Mouse (Mus musculus): ENCODE results near the gene Tmem9b. TPM values are rescaled to one million over a fixed set of nuclear protein-coding genes. Genes with fewer than 3 reads are reported as not detected.

The Tmem9b gene
- polyA plus RNA-seq, 1 experiment from 2014 or later: 55.4 TPM

DNA sequence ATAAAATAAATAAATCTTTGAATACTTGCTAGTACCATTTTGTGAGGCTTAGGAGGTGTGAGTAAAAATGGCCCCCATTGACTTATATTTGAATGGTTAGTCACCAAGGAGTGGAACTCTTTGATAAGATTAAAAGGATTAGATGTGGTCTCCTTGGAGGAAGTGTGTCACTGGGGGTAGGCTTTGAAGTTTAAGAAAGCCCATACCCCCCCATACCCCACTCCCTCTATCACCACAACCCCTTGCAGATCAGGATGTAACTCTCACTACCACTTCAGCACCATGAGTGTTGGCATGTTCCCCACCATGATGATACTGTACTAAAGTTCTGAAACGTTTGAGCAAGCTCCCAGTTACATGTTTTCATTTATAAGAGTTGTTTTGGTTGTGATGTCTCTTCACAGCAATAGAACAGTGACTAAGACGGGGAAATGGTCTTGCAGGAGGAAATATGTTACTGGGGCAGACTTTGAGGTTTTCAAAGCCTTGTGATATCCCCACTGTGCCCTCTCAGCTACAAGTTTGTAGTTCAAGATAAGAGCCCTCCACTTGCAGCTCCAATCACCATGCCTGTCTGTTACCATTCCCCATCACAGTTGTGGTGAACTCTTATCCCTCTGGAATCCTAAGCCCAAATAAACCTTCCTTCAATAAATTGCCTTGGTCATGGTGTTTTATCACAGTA lies 16.2 kb upstream of the Tmem9b start:
- H3K4me3 ChIP-seq (replicated peaks): no peak overlapping the region

GRCm38 (mm10) chr7:109767575-109768350 lies 15.1 kb upstream of the Tmem9b start:
- H3K4me3 ChIP-seq (replicated peaks): no peak overlapping the region
- no peaks in the 10 kb centered on the region for H3K9me3 ChIP-seq (replicated peaks)
- H3K27me3 ChIP-seq: no peaks in the 10 kb centered on the region
- no peak for ATAC-seq (replicated peaks; ENCODE audit: low FRiP score)
- H3K9ac ChIP-seq: no peak overlapping the region
- H3K4me2 ChIP-seq: no peak overlapping the region
- no peaks in the 10 kb centered on the region for H3K36me3 ChIP-seq
- H3K4me1 ChIP-seq: no peaks in the 10 kb centered on the region
- H3K27ac ChIP-seq: no peak overlapping the region
- 82% methylated on average over 7 of the region's 7 CpGs for WGBS

More for the DNA sequence above, 16.2 kb upstream of the Tmem9b start:
- Histone ChIP-seq H3K36me3 (no peaks in the 10 kb centered on the region), H3K9ac (no peak overlapping the region), H3K27me3 (no peaks in the 10 kb centered on the region), H3K4me1 (no peaks in the 10 kb centered on the region), H3K4me2 (no peak overlapping the region), H3K9me3 (replicated peaks) (no peaks in the 10 kb centered on the region), H3K27ac (no peak overlapping the region)
- 52% methylated on average over 2 of the region's 2 CpGs for WGBS
- no peak for ATAC-seq (replicated peaks; ENCODE audit: low FRiP score)

DNA sequence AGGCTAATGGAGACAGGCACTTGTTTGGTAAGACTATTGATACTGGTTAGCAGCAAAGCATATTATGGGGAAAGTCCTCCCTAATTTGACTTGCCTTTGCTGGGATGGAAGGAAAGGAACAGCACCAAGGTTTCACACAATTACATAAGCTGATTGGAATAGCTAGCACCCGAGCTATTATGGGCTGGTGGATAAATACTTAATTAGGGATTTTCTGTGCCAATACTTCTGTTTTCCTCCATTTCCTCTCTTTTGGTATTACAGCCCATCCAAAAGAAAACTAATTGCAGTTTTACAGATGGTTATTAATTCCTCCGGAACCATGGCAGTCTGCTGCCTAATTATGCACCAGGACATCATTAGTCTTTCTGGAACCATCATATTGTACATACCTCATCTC lies 11.3 kb upstream of the Tmem9b start:
- H3K27me3 ChIP-seq: no peaks in the 10 kb centered on the region
- no peaks in the 10 kb centered on the region for H3K9me3 ChIP-seq (replicated peaks)
- H3K4me3 ChIP-seq (replicated peaks): no peak overlapping the region
- no peaks in the 10 kb centered on the region for H3K4me1 ChIP-seq
- 78% methylated on average over 2 of the region's 2 CpGs for WGBS
- ATAC-seq (replicated peaks; ENCODE audit: low FRiP score): no peak
- H3K9ac ChIP-seq: no peak overlapping the region
- H3K27ac ChIP-seq: no peak overlapping the region
- no peak overlapping the region for H3K4me2 ChIP-seq
- no peaks in the 10 kb centered on the region for H3K36me3 ChIP-seq

- H3K27ac ChIP-seq: no peak overlapping the region
- H3K36me3 ChIP-seq: no peaks in the 10 kb centered on the region
- no peak overlapping the region for H3K9ac ChIP-seq
- H3K9me3 ChIP-seq (replicated peaks): no peaks in the 10 kb centered on the region
- ATAC-seq (replicated peaks; ENCODE audit: low FRiP score): no peak
- no peak overlapping the region for H3K4me2 ChIP-seq
- 82% methylated on average over 3 of the region's 3 CpGs for WGBS
- peaks cover 17% of the 10 kb centered on the region for H3K4me1 ChIP-seq
- no peaks in the 10 kb centered on the region for H3K27me3 ChIP-seq
- no peak overlapping the region for H3K4me3 ChIP-seq (replicated peaks)
Measured at GRCm38 (mm10) chr7:109756291-109756690, 3.6 kb upstream of the Tmem9b start.

GRCm38 (mm10) chr7:109754034-109754433 lies 1.4 kb upstream of the Tmem9b start:
- Histone ChIP-seq H3K9ac (no peak overlapping the region), H3K36me3 (no peaks in the 10 kb centered on the region), H3K4me3 (replicated peaks) (no peak overlapping the region), H3K4me2 (no peak overlapping the region), H3K27ac (no peak overlapping the region), H3K9me3 (replicated peaks) (no peaks in the 10 kb centered on the region), H3K27me3 (no peaks in the 10 kb centered on the region), H3K4me1 (peaks cover 18% of the 10 kb centered on the region)
- 89% methylated on average over 8 of the region's 8 CpGs for WGBS
- ATAC-seq (replicated peaks; ENCODE audit: low FRiP score): no peak

DNA sequence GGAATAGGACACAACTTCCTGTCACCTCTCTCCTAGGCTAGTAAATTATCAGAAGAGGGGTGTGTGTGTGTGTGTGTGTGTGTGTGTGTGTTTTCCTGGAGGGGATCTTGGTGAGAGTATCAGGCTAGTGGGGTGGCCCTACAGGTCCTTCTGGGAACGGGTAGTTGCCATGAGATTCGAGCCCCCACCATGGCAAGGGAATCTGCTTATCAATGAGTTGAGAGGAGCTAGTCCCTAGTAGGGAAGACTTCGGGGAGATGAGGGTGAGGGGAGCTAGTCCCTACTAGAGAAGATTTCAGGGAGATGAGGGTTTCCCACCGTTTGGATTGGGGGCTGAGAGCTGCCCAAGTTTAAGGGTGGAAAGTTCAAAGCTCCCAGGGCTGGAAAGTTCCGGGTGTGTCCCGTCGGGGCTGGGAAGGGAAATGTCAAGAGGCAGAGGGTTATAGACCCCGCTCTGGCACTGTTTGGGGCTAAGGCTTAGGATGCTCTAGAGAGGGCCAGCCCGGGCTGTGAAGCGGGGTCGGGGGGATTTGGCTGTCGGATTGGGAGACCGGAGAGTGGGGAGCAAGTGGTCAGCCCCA lies 1.2 kb downstream of the Tmem9b start:
- peaks cover 18% of the 10 kb centered on the region for H3K4me1 ChIP-seq
- 0 out of 2 replicates have a peak, but pooled peaks have one; percentile 7 for ATAC-seq (replicated peaks; ENCODE audit: low FRiP score)
- no peaks in the 10 kb centered on the region for H3K9me3 ChIP-seq (replicated peaks)
- H3K27ac ChIP-seq: peak overlapping the region; percentile 78
- peak overlapping the region; percentile 71 for H3K9ac ChIP-seq
- 0 out of 2 replicates have a peak, but pooled peaks cover 3% of the 10 kb centered on the region for H3K36me3 ChIP-seq
- H3K4me2 ChIP-seq: peak overlapping the region; percentile 79
- peak overlapping the region; percentile 68 for H3K4me3 ChIP-seq (replicated peaks)
- H3K27me3 ChIP-seq: no peaks in the 10 kb centered on the region
- WGBS: 5% methylated on average over 13 of the region's 13 CpGs

- H3K27me3 ChIP-seq: no peaks in the 10 kb centered on the region
- H3K9me3 ChIP-seq (replicated peaks): no peaks in the 10 kb centered on the region
- no peak overlapping the region for H3K4me2 ChIP-seq
- 50% methylated on average over 1 of the region's 1 CpGs for WGBS
- no peak overlapping the region for H3K9ac ChIP-seq
- ATAC-seq (replicated peaks; ENCODE audit: low FRiP score): no peak
- H3K27ac ChIP-seq: no peak overlapping the region
- peaks cover 29% of the 10 kb centered on the region for H3K36me3 ChIP-seq
- no peak overlapping the region for H3K4me3 ChIP-seq (replicated peaks)
- H3K4me1 ChIP-seq: peaks cover 10% of the 10 kb centered on the region
Measured at GRCm38 (mm10) chr7:109747747-109748146, 4.9 kb downstream of the Tmem9b start.

DNA sequence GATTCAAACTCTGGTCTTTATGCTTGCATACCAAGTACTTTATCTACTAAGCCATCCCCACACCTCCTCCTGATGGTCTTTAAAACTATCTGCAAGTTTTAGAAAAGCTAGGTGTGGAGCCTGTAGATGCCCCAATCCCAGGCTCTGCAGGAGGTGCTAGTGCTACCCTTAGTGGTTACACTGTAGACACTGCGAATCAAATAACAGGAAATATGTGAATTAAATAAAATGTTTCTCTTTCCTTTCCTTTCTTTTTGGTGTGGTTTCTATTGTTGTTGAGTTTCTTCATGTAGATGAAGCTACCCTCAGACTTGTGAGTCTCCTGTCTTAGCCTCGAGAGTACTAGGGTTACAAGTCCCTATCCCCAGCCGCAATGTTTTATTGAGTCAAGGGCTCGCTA lies 11.0 kb downstream of the Tmem9b start:
- no peak for ATAC-seq (replicated peaks; ENCODE audit: low FRiP score)
- H3K9ac ChIP-seq: no peak overlapping the region
- WGBS: 84% methylated on average over 4 of the region's 4 CpGs
- no peak overlapping the region for H3K4me2 ChIP-seq
- H3K27ac ChIP-seq: no peak overlapping the region
- no peaks in the 10 kb centered on the region for H3K4me1 ChIP-seq
- H3K4me3 ChIP-seq (replicated peaks): no peak overlapping the region
- no peaks in the 10 kb centered on the region for H3K27me3 ChIP-seq
- H3K9me3 ChIP-seq (replicated peaks): no peaks in the 10 kb centered on the region
- H3K36me3 ChIP-seq: peaks cover 50% of the 10 kb centered on the region

DNA sequence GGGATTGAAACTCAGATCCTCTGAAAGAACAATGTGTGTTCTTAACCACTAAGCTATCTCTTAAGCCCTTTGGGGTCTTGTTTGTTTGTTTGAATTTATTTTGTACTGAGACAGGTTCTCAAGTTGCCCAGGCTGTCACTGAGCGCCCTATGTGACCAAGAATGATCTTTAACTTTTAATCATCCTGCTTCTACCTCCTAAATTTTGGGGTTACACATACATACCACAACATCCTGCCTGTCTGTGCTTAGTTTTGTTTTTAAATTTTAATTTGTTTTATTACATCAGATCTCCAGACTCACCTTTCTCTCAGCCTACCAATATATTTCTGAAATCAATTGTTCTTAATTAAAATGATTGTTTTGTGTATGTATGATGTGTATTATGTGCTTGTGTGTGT lies 11.6 kb downstream of the Tmem9b start:
- no peak overlapping the region for H3K4me2 ChIP-seq
- H3K27ac ChIP-seq: no peak overlapping the region
- no peak overlapping the region for H3K4me3 ChIP-seq (replicated peaks)
- no peak for ATAC-seq (replicated peaks; ENCODE audit: low FRiP score)
- H3K27me3 ChIP-seq: no peaks in the 10 kb centered on the region
- H3K4me1 ChIP-seq: no peaks in the 10 kb centered on the region
- WGBS: 84% methylated on average over 1 of the region's 1 CpGs
- no peaks in the 10 kb centered on the region for H3K9me3 ChIP-seq (replicated peaks)
- no peak overlapping the region for H3K9ac ChIP-seq
- peaks cover 49% of the 10 kb centered on the region for H3K36me3 ChIP-seq

DNA sequence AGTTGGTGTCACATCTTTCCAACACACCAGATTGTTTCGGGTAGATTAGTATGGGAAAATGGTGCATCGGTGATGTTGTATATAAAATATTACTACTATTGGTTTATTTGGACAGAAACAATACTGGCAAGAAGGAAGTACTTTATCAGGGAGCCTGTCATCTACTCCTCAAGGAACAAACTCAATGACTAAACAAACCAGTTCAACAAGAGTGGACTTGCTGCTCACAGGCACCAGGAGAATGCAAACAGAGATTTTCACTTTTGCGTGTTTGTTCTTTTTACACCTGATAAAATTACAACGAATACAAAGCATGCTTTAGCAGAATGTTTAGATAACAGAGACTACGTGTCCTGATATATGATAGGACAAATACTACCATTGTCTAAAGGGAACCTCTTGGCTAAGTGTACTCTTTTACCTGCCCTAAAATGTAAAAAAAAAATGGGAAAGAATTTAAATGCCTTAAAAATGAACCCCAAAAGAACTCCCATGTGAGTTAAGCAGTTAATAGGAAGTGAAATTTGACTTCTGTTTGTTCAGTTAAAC lies 12.8 kb downstream of the Tmem9b start:
- H3K27me3 ChIP-seq: no peaks in the 10 kb centered on the region
- H3K4me3 ChIP-seq (replicated peaks): no peak overlapping the region
- H3K27ac ChIP-seq: no peak overlapping the region
- no peak overlapping the region for H3K4me2 ChIP-seq
- ATAC-seq (replicated peaks; ENCODE audit: low FRiP score): no peak
- H3K4me1 ChIP-seq: no peaks in the 10 kb centered on the region
- H3K36me3 ChIP-seq: peaks cover 41% of the 10 kb centered on the region
- no peak overlapping the region for H3K9ac ChIP-seq
- H3K9me3 ChIP-seq (replicated peaks): no peaks in the 10 kb centered on the region
- 68% methylated on average over 5 of the region's 5 CpGs for WGBS

DNA sequence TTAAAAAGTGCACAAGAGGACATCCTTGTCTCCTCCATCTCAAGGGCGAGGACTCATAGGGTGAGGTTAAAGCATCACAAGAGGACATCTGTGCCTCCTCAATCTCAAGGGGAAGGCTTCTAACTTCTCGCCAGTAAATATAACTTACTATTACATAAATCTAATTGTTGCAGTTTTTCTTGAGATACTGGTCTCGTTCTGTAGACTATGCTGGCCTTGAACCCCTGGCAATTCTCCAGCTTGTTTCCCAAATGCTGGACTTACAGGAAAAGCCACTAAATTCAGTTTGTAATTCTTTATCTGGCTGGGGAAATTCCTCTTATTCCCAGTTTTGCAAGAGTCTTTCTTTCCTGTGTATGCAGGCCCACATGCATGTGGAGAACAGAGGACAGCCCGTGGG lies 17.9 kb downstream of the Tmem9b start:
- Histone ChIP-seq H3K27ac (no peak overlapping the region), H3K9ac (no peak overlapping the region), H3K4me3 (replicated peaks) (no peak overlapping the region), H3K9me3 (replicated peaks) (no peaks in the 10 kb centered on the region), H3K4me2 (no peak overlapping the region), H3K27me3 (no peaks in the 10 kb centered on the region), H3K36me3 (peaks cover 19% of the 10 kb centered on the region), H3K4me1 (peaks cover 5% of the 10 kb centered on the region)
- WGBS: 69% methylated on average over 4 of the region's 4 CpGs
- ATAC-seq (replicated peaks; ENCODE audit: low FRiP score): no peak

DNA sequence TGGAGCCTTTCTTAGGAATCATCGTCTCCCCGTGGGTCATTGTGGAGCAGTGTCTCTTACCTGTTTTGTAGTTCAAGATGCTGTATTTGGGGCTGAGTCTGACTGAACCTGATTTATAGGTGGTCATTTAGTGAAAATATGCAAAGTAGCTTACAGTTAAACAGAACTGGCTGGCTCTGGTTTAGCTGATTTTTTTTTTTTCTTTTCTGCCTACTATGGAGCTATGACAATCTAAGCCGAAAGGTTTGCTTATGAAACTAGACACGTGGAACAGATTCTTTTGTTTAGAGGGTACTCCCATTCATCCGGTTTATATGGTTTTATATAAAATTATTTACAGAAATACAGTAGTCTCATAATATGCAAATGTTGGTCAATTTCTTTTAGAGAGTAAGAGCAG lies 21.0 kb downstream of the Tmem9b start, which contains the start of gene Ascl3:
TSS of gene Ascl3 (minus strand) at position 101 of the 400 bp plus-strand sequence.
- WGBS: 90% methylated on average over 5 of the region's 5 CpGs
- Histone ChIP-seq H3K4me2 (no peak within 1 kb of the TSS), H3K9ac (no peak within 1 kb of the TSS), H3K4me1 (peaks cover 13% of the 10 kb centered on the region), H3K4me3 (replicated peaks) (no peak within 1 kb of the TSS), H3K9me3 (replicated peaks) (no peaks in the 10 kb centered on the region), H3K27ac (0 out of 2 replicates have a peak within 1 kb of the TSS, but pooled peaks have one; percentile 32), H3K36me3 (peaks cover 10% of the 10 kb centered on the region), H3K27me3 (no peaks in the 10 kb centered on the region)
- no peak for ATAC-seq (replicated peaks; ENCODE audit: low FRiP score)
